Mouse (Mus musculus) embryonic facial prominence, embryonic 11.5 days (tissue): ENCODE measurements around the gene Gm10277. TPM values are rescaled to one million over a fixed set of nuclear protein-coding genes. Genes with fewer than 3 reads are reported as not detected.

Experiments
- ATAC-seq: fragments of 200-750 bp; cut with Nextera tagmentation; replicated peaks from 2 replicates; pipeline ENCODE4 v1.8.0; 2017; ENCODE audit warnings: low read depth; ENCODE audit not compliant: insufficient number of reproducible peaks, low FRiP score, low TSS enrichment
- DNase-seq: peaks from one replicate; pipeline ENCODE4 v3.0.0-alpha.2; 2015; ENCODE audit warnings: low spot score
- H3K27ac ChIP-seq: fragments of 300-500 bp; sonication (generic); replicated peaks from 2 replicates; pipeline ENCODE4 v1.5.1; 2014; ENCODE audit warnings: mild to moderate bottlenecking, low read depth, low read length, control low read depth
- H3K27me3 ChIP-seq: fragments of 300-500 bp; sonication (generic); 2 replicates; pipeline ENCODE4 v1.6.1; 2014; ENCODE audit warnings: mild to moderate bottlenecking, low read length, moderate library complexity, mixed read lengths; ENCODE audit not compliant: control insufficient read depth, insufficient read depth
- H3K36me3 ChIP-seq: fragments of 300-500 bp; sonication (generic); replicated peaks from 2 replicates; pipeline ENCODE4 v1.6.1; 2014; ENCODE audit warnings: low read depth, mild to moderate bottlenecking, low read length, moderate library complexity, mixed read lengths; ENCODE audit not compliant: control insufficient read depth, insufficient read depth
- H3K4me1 ChIP-seq: fragments of 300-500 bp; sonication (generic); 2 replicates; pipeline ENCODE4 v1.6.1; 2014; ENCODE audit warnings: low read length, mixed read lengths; ENCODE audit not compliant: control insufficient read depth, insufficient read depth
- H3K4me2 ChIP-seq: fragments of 300-500 bp; sonication (generic); 2 replicates; pipeline ENCODE4 v1.6.1; 2014; ENCODE audit warnings: low read depth, mild to moderate bottlenecking, control low read depth, low read length, moderate library complexity
- H3K4me3 ChIP-seq: fragments of 300-500 bp; sonication (generic); 2 replicates; pipeline ENCODE4 v1.5.1; 2014; ENCODE audit warnings: low read depth, low read length, control low read depth
- H3K9ac ChIP-seq: fragments of 300-500 bp; sonication (generic); replicated peaks from 2 replicates; pipeline ENCODE4 v1.6.1; 2014; ENCODE audit warnings: mild to moderate bottlenecking, control low read depth, low read length
- H3K9me3 ChIP-seq: fragments of 300-500 bp; sonication (generic); replicated peaks from 2 replicates; pipeline ENCODE4 v1.6.1; 2016; ENCODE audit warnings: mild to moderate bottlenecking, low read length, inconsistent platforms, mixed read lengths; ENCODE audit not compliant: control insufficient read depth
- WGBS: fragments of 180-500 bp; shearing (Covaris S2); extraction: QIAGEN DNeasy Blood & Tissue Kit; methylation state at CpG from one replicate; pipeline ENCODE4 v1.1.7; 2014; 5-methylcytosine and 5-hydroxymethylcytosine counted together
- polyA plus RNA-seq: library from polyadenylated mRNA; unstranded; fragments of >200 nt; fragmentation: Nextera tagmentation; extraction: Ambion mirVana; gene quantifications from 2 replicates; pipeline ENCODE4 v1.2.1, GENCODE M21; 2014

Gm10277 gene
- polyA plus RNA-seq, 1 experiment from 2014 or later, result 0.49 TPM

GRCm38 (mm10) chr11:77809215-77809614 is 21.7 kb upstream of the Gm10277 start:
- Histone ChIP-seq H3K4me3 (no peak overlapping the region), H3K27me3 (no peaks in the 10 kb centered on the region), H3K4me1 (no peaks in the 10 kb centered on the region), H3K9ac (no peak overlapping the region), H3K4me2 (no peak overlapping the region), H3K27ac (no peak overlapping the region), H3K36me3 (no peaks in the 10 kb centered on the region), H3K9me3 (no peaks in the 10 kb centered on the region)
- 80% methylated on average over 4 of the region's 4 CpGs for WGBS
- no peak for DNase-seq
- ATAC-seq, result no peak

GRCm38 (mm10) chr11:77808051-77808465 is 20.5 kb upstream of the Gm10277 start:
- Histone ChIP-seq H3K27me3 (no peaks in the 10 kb centered on the region), H3K4me2 (no peak overlapping the region), H3K9me3 (no peaks in the 10 kb centered on the region), H3K27ac (no peak overlapping the region), H3K9ac (no peak overlapping the region), H3K4me3 (no peak overlapping the region), H3K4me1 (no peaks in the 10 kb centered on the region), H3K36me3 (no peaks in the 10 kb centered on the region)
- WGBS, result 25% methylated on average over 5 of the region's 5 CpGs
- DNase-seq, result no peak
- ATAC-seq, result no peak

- H3K9ac ChIP-seq, result no peak overlapping the region
- no peaks in the 10 kb centered on the region for H3K4me1 ChIP-seq
- DNase-seq (no peak), ATAC-seq (no peak)
- H3K36me3 ChIP-seq, result no peaks in the 10 kb centered on the region
- no peaks in the 10 kb centered on the region for H3K27me3 ChIP-seq
- no peaks in the 10 kb centered on the region for H3K9me3 ChIP-seq
- 78% methylated on average over 6 of the region's 6 CpGs for WGBS
- H3K4me3 ChIP-seq, result no peak overlapping the region
- H3K27ac ChIP-seq, result no peak overlapping the region
- H3K4me2 ChIP-seq, result no peak overlapping the region
Observed at GRCm38 (mm10) chr11:77806855-77807254, 19.3 kb upstream of the Gm10277 start.

- Histone ChIP-seq H3K9me3 (no peaks in the 10 kb centered on the region), H3K27ac (no peak overlapping the region), H3K9ac (no peak overlapping the region), H3K36me3 (no peaks in the 10 kb centered on the region), H3K27me3 (no peaks in the 10 kb centered on the region), H3K4me3 (no peak overlapping the region), H3K4me2 (no peak overlapping the region), H3K4me1 (peaks cover 1% of the 10 kb centered on the region; the same call in 1 of the 2 replicates)
- ATAC-seq (no peak), DNase-seq (no peak)
- 14% methylated on average over 2 of the region's 2 CpGs for WGBS
Observed at GRCm38 (mm10) chr11:77806218-77806617, 18.7 kb upstream of the Gm10277 start.

GRCm38 (mm10) chr11:77802341-77802865 is 14.9 kb upstream of the Gm10277 start:
- no peak for ATAC-seq
- no peak overlapping the region for H3K27ac ChIP-seq
- H3K4me2 ChIP-seq, result no peak overlapping the region
- H3K4me1 ChIP-seq, result peaks cover 9% of the 10 kb centered on the region; the same call in 1 of the 2 replicates
- no peaks in the 10 kb centered on the region for H3K9me3 ChIP-seq
- H3K4me3 ChIP-seq, result no peak overlapping the region
- H3K36me3 ChIP-seq, result no peaks in the 10 kb centered on the region
- WGBS, result 69% methylated on average over 9 of the region's 9 CpGs
- H3K9ac ChIP-seq, result no peak overlapping the region
- DNase-seq, result no peak
- no peaks in the 10 kb centered on the region for H3K27me3 ChIP-seq

- Histone ChIP-seq H3K9me3 (no peaks in the 10 kb centered on the region), H3K27ac (peak overlapping the region; percentile 2; the same call in 1 of the 2 replicates), H3K27me3 (no peaks in the 10 kb centered on the region), H3K4me3 (no peak overlapping the region), H3K4me2 (0 out of 2 replicates have a peak overlapping the region, but pooled peaks have one; percentile 4), H3K9ac (peak overlapping the region; percentile 28; the same call in 1 of the 2 replicates), H3K36me3 (no peaks in the 10 kb centered on the region), H3K4me1 (peaks cover 9% of the 10 kb centered on the region; the same call in 1 of the 2 replicates)
- peak; percentile 83 for ATAC-seq
- WGBS, result 19% methylated on average over 15 of the region's 15 CpGs
- DNase-seq, result peak; percentile 43
Observed at GRCm38 (mm10) chr11:77800869-77801701, 13.5 kb upstream of the Gm10277 start.

- 66% methylated on average over 9 of the region's 9 CpGs for WGBS
- H3K36me3 ChIP-seq, result no peaks in the 10 kb centered on the region
- H3K27me3 ChIP-seq, result no peaks in the 10 kb centered on the region
- no peak overlapping the region for H3K4me3 ChIP-seq
- 0 out of 2 replicates have a peak overlapping the region, but pooled peaks have one; percentile 2 for H3K27ac ChIP-seq
- no peaks in the 10 kb centered on the region for H3K9me3 ChIP-seq
- peaks cover 9% of the 10 kb centered on the region; the same call in 1 of the 2 replicates for H3K4me1 ChIP-seq
- H3K4me2 ChIP-seq, result no peak overlapping the region
- no peak for DNase-seq
- no peak for ATAC-seq
- no peak overlapping the region for H3K9ac ChIP-seq
Observed at GRCm38 (mm10) chr11:77800491-77800868, 12.9 kb upstream of the Gm10277 start.

GRCm38 (mm10) chr11:77795216-77795615 is 7.7 kb upstream of the Gm10277 start:
- H3K36me3 ChIP-seq, result no peaks in the 10 kb centered on the region
- ATAC-seq, result no peak

More at GRCm38 (mm10) chr11:77795216-77795615, 7.7 kb upstream of the Gm10277 start:
- no peak for DNase-seq
- Histone ChIP-seq H3K27me3 (no peaks in the 10 kb centered on the region), H3K4me1 (peaks cover 5% of the 10 kb centered on the region; the same call in 1 of the 2 replicates), H3K4me2 (no peak overlapping the region), H3K9me3 (no peaks in the 10 kb centered on the region), H3K4me3 (no peak overlapping the region), H3K27ac (no peak overlapping the region), H3K9ac (no peak overlapping the region)
- WGBS, result 74% methylated on average over 5 of the region's 5 CpGs
